Mouse (Mus musculus): ENCODE measurements around the gene Cypt12. TPM values are rescaled to one million over a fixed set of nuclear protein-coding genes. Genes with fewer than 3 reads are reported as not detected.

Gene Cypt12
- not detected in 2 replicates for polyA plus RNA-seq (2012; rRNA removed)

DNA sequence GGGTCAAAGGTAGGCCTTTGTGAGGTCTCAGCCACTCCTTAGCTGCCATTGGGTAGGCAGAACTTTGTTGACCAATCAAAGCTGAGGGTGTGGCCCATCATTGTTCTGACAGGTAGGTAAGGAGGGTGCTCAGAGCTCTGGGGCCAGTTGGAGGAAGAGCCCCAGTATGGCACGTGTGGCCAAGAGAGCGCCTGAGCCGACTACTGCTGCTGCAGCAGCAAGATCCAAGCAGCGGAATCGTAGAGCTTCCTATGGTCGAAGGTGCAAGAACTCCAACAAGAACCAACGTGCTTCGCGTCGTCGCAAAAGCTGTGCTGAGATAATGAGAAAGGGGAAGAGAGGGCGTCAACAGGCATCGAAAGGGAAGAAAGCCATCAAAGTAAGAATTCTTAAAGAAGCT lies at the start of gene Cypt12:
Cypt12 (plus strand) TSS at position 112 of the 400 bp plus-strand sequence.
- TF ChIP-seq POLR2A (IDR thresholded peaks at IDR 0.05; ENCODE audit: borderline replicate concordance, extremely low read depth, low read depth, low read length), result no peak
- no peak for TF ChIP-seq CTCF (IDR thresholded peaks at IDR 0.05; ENCODE audit: insufficient read depth, low read length)
- WGBS, result 93% methylated on average over 13 of the region's 13 CpGs
- Histone ChIP-seq H3K4me3 (replicated peaks; ENCODE audit: extremely low read depth, low read depth, low read length) (no peak within 1 kb of the TSS), H3K4me1 (ENCODE audit: control insufficient read depth, insufficient read depth, low read length) (no peaks in the 10 kb centered on the region)
- DNase-seq, result no peak

DNA sequence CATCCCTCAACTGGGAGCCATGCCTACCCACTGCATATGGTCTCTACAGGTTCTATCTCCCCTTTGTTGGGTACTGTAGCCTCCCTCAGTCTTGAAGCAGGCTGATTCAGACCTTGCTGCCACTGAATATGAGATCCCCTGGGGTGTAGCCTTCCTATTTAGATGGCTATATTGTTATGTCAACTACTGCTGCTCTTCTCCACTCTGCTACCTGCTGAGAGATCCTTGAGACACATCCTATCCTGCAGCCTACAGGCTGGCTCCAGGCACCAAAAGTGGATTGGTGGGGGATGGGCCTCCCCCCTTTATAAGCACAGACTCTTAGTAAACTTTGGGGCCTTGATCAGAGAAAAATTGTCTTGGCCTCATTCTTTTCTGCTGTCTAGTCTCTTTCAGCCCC lies 34.4 kb upstream of the Cypt12 start:
- DNase-seq, result no peak
- no peak for TF ChIP-seq CTCF (IDR thresholded peaks at IDR 0.05; ENCODE audit: insufficient read depth, low read length)
- TF ChIP-seq POLR2A (IDR thresholded peaks at IDR 0.05; ENCODE audit: borderline replicate concordance, extremely low read depth, low read depth, low read length), result no peak
- Histone ChIP-seq H3K4me1 (ENCODE audit: control insufficient read depth, insufficient read depth, low read length) (no peaks in the 10 kb centered on the region), H3K4me3 (replicated peaks; ENCODE audit: extremely low read depth, low read depth, low read length) (no peak overlapping the region)

DNA sequence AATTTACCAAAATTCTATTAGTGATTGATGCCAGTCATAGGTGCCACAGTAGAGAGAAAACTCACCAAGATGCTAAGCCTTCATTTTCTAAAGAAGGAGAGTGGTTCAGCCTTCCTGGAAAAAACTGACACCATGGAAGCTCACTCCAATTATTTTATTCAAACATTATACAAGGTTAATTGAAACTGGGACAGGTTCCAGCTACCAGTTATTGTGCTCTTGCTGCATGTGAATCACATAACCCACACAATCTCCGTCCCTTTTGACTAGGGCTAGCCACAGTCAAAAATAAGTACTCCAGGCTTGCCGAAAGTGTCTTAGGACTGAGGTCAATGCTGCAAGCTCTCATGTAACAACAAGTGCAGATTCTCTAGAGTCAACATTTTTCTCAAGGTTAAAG lies 8.0 kb upstream of the Cypt12 start:
- H3K4me1 ChIP-seq (ENCODE audit: control insufficient read depth, insufficient read depth, low read length), result no peaks in the 10 kb centered on the region
- no peak for DNase-seq
- WGBS, result 81% methylated on average over 2 of the region's 2 CpGs
- TF ChIP-seq POLR2A (IDR thresholded peaks at IDR 0.05; ENCODE audit: borderline replicate concordance, extremely low read depth, low read depth, low read length) (no peak), CTCF (IDR thresholded peaks at IDR 0.05; ENCODE audit: insufficient read depth, low read length) (no peak)
- no peak overlapping the region for H3K4me3 ChIP-seq (replicated peaks; ENCODE audit: extremely low read depth, low read depth, low read length)

All from lung, adult 2 months (tissue).